Mouse (Mus musculus) Patski (cell line): ENCODE data around the gene Itgb8. TPM values are rescaled to one million over a fixed set of nuclear protein-coding genes. Genes with fewer than 3 reads are reported as not detected.

Source experiments
- ATAC-seq: fragments of 100-300 bp; one replicate; pipeline ENCODE4 v1.8.0; 2021
- CTCF ChIA-PET: fragments of 350-600 bp; sonication (Branson Sonifier 250); formaldehyde crosslinking; loops from one replicate; lab custom pipeline; 2022; ENCODE audit warnings: inconsistent platforms; lab: Charles Lee
- POLR2A ChIA-PET: fragments of 350-600 bp; sonication (Branson Sonifier 250); formaldehyde crosslinking; loops from one replicate; lab custom pipeline; 2022; ENCODE audit warnings: antibody characterized with exemption, inconsistent platforms; lab: Charles Lee
- DNase-seq: peaks from one replicate; pipeline ENCODE4 v3.0.0-alpha.2; 2011; ENCODE audit warnings: low read depth, low spot score
- H3K27me3 ChIP-seq: fragments of 371-371 bp; one replicate; pipeline ENCODE4 v1.5.1; 2021
- CTCF ChIP-seq: fragments of 100-300 bp; IDR thresholded peaks from one replicate; pipeline ENCODE4 v1.5.1; 2021
- in situ Hi-C: fragments of 300-500 bp; cut with MboI; formaldehyde crosslinking; loops from 3 replicates; pipeline ENCODE4 v1.11.1; 2018; ENCODE audit warnings: low pct_unique_long_range_greater_than_20kb, mixed read lengths
- polyA plus RNA-seq: library from polyadenylated mRNA; unstranded; gene quantifications from one replicate; pipeline ENCODE4 v1.2.3, GENCODE M21; 2021

The Itgb8 gene
- polyA plus RNA-seq, 1 experiment from 2014 or later: 2.2 TPM

DNA sequence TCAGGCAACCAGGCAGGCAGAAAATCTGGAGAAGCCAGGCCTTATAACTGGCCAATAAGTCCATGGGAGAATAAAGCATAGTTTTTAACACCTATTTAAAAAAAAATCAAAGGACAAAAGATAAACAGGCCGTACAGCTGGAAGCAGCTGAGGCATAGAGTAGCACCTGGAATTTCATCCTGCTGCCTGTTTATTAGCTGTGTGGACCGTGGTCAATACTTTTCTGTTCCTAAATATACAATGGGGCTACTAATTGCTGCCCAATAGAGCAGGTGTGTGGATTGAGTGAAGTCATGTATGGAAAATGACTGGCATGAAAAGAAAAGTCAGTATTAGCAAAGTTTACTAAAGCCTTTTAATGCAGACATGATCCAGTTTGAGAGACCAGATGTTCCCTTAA lies 62.6 kb downstream of the Itgb8 start:
- in situ Hi-C loops: no loop called here
- TF ChIP-seq CTCF: no peak
- no peaks in the 10 kb centered on the region for H3K27me3 ChIP-seq
- ATAC-seq (no peak), DNase-seq (no peak)
- ChIA-PET POLR2A (no interaction called here), CTCF (interaction anchor here (0.8 to 1.5 kb wide), 3 partner anchors 11 to 129 kb away, joined by 3 to 4 read pairs (median 3); no protein-coding TSS in a partner anchor)

DNA sequence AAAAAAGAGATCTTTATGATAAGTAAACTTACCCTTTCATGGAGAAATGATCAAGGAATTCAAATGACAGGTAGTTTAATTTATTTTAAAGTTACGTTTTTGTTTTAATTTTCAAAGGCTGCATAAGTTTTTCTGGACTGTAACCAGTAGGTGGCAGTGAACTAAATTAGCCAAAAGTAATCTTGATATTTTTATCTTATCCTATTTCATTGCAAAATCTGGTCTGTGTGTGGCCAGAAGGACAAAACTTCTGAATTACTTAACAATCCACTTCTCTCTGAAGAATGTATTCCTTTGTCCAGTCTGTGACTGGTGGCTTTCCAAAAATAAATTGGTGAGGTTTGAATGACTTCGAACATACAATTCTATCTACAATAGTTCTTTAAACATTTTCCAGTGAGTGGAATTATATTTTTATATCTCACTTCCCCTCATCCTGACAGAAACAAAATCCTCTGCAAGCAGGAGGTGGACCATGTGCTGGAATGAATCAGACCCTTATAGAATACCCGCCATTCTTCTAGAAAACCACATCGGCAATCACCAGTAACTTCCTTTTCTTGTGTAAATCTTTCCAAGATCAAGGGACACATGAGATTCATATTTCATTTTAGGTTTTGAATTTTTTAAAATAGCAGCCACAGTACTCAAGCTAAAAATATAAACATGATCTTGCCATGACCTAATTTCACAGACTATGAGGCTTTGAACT lies 68.6 kb downstream of the Itgb8 start:
- ChIA-PET POLR2A (no interaction called here), CTCF (no interaction called here)
- no peaks in the 10 kb centered on the region for H3K27me3 ChIP-seq
- TF ChIP-seq CTCF: no peak
- no peak for DNase-seq
- ATAC-seq: no peak
- in situ Hi-C loops: no loop called here

DNA sequence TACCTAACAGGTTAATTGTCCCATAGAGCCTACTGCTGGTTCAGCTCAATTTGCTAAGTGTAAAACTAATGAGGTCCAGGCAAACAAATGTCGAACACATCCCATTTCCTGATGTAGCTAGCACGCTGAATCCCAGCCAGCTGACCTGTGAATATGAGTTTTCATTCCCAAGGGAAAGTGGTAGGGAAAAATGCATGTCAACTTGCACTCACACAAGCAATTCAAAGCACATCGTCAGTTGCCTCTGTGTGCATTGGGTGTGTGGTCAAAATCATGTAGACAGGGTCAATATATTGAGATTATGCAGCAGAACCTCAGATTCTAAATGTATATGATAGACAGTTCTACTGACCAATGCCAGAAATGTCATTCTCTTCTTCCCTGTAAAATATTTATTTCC lies 69.5 kb downstream of the Itgb8 start:
- no peak for TF ChIP-seq CTCF
- in situ Hi-C loops: no loop called here
- ATAC-seq (no peak), DNase-seq (no peak)
- POLR2A ChIA-PET: no interaction called here
- CTCF ChIA-PET: interaction anchor here (1.2 kb wide), 1 partner anchor 9 kb away, joined by 3 read pairs; no protein-coding TSS in a partner anchor
- no peaks in the 10 kb centered on the region for H3K27me3 ChIP-seq

DNA sequence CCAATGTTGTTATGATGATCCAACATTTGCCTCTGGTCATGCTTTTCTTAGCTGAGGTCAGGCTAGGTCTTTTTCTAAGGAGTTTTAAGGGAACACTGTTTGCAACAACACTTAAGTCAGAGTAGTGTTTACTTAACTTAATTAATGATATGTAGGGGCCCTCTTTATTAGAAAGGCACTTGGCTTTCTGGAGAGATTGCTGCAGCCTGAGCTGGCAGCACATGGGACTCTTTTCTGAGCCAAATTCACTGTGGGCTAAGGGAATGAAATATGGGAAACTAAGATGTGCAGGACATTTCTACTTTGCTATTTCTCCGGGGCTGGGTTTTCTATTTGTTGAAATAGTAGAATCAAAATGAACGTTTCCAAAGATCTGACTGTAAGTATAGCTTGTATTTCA lies 73.5 kb downstream of the Itgb8 start:
- ChIA-PET CTCF (interaction anchor here (1.0 kb wide), 1 partner anchor 65 kb away, joined by 3 read pairs; no protein-coding TSS in a partner anchor), POLR2A (no interaction called here)
- in situ Hi-C loops: no loop called here
- TF ChIP-seq CTCF: no peak
- ATAC-seq (no peak), DNase-seq (no peak)
- H3K27me3 ChIP-seq: no peaks in the 10 kb centered on the region

DNA sequence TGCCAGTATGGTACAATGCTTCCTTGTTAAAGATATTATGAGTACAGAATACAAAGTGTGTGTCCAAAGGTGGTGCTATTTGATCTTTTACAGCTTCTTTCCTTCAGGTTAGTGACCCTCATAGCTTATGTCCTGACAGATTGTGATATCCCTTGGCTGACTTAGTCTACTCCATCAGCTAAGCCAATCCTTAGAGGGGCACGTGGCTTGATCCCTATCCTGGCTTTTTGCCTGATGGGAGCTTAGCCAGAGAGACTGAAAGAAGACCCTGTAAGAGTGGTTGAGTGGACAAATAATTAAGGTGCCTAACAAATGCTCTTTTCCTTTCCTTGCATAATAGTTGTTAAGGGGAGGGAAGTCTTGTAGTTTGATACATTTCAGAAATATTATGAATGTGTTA lies 73.9 kb downstream of the Itgb8 start:
- POLR2A ChIA-PET: no interaction called here
- in situ Hi-C loops: no loop called here
- CTCF ChIA-PET: interaction anchor here (1.0 kb wide), 1 partner anchor 65 kb away, joined by 3 read pairs; no protein-coding TSS in a partner anchor

DNA sequence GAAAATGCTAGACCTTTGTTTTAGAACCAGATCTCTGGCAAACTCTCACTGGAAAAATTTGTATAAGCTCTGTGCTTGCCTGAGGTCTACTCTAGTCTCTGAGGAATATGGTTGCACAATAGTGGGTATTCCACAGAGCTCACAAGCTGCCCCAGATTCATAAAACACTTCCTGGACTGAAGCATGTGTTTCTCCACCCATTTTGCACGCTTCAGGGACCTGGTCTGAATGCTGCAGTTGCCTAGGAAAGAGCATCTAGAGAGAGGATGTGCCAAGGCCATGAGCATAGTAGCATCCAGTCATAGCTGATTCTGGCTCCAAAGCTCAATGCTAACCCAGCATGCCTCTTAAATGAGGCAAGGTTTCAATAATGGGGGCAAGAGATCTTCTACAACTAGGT lies 74.4 kb downstream of the Itgb8 start:
- in situ Hi-C loops: no loop called here
- H3K27me3 ChIP-seq: no peaks in the 10 kb centered on the region
- ATAC-seq (peak; percentile 97), DNase-seq (peak; percentile 37)
- TF ChIP-seq CTCF: no peak
- CTCF ChIA-PET: no interaction called here
- POLR2A ChIA-PET: no interaction called here

More for the DNA sequence above, 73.9 kb downstream of the Itgb8 start:
- no peaks in the 10 kb centered on the region for H3K27me3 ChIP-seq
- no peak for DNase-seq
- no peak for TF ChIP-seq CTCF
- ATAC-seq: peak; percentile 23

DNA sequence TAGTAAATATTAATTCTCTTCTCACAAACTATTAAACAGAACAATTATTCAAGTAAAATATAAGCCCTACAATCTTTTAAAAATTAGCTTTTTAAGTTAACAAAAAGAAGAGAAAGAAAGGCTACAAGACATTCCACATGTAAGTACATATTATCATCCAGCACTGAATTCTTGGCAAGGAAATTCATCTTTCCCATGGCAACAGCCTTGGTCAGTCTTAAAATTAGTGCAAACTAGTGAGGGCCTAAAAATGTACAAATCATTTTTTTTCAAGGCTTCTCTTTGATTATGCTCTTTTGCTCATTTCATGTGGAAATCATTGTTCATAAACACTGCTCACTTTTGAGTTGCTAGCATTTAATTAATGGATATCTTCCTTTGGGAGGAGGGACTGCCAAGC lies 77.8 kb downstream of the Itgb8 start:
- ChIA-PET POLR2A (no interaction called here), CTCF (no interaction called here)
- TF ChIP-seq CTCF: no peak
- in situ Hi-C loops: no loop called here
- ATAC-seq (no peak), DNase-seq (no peak)
- no peaks in the 10 kb centered on the region for H3K27me3 ChIP-seq

DNA sequence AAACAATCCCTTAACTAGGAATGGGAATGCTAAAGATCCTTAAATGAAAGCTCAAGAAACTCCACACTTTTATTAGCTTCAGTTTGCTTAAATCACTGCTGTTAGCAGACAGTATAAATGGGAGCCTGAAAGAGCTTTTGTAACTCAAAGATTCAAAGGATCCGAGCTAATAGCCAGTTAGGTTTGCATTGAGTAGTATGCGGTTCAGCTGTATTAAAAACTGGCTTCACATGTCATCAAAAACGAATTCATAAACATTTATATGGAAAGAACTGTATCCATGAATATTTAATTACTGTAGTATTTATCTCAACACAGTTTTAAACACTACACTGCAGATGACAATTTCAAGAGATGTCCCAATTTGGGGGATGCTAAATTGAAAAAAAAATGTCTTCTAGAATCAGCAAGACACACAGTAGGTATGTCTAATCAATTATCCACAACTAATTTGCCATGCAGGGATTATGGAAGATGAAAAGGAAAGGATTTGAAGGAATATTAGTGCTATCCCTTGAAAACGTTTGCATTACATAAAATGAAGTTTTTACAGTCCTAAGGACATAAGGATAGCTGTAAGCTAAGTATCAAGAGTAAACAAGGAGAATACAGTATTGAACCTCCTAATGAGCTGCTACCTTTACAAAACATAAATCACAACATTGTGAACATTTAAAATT lies 79.2 kb downstream of the Itgb8 start:
- ChIA-PET CTCF (no interaction called here), POLR2A (no interaction called here)
- TF ChIP-seq CTCF: no peak

DNA sequence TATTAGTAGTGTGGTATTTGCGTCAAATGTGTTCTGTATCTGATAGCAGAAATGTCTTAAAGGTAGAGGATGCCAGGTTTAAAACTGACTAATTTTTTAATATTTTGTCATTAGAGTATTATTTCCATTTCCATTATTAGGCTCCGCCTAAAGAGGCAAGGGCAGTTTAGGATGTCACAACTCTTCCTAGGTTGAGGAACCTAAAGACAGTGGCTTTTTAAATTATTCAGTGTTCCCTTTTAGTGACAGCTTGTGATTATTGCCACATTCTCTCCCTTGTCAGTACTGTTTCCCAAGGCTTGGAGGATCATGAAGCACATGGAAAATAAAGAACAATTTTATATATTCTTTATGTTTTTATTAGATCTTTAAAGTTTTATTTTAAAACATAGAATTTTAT lies 80.9 kb downstream of the Itgb8 start:
- ATAC-seq (no peak), DNase-seq (no peak)
- no peak for TF ChIP-seq CTCF
- in situ Hi-C loops: no loop called here
- H3K27me3 ChIP-seq: no peaks in the 10 kb centered on the region
- POLR2A ChIA-PET: no interaction called here
- CTCF ChIA-PET: interaction anchor here (1.6 kb wide), 1 partner anchor 11 kb away, joined by 5 read pairs; no protein-coding TSS in a partner anchor

More for the DNA sequence above, 79.2 kb downstream of the Itgb8 start:
- DNase-seq (no peak), ATAC-seq (no peak)
- in situ Hi-C loops: no loop called here
- no peaks in the 10 kb centered on the region for H3K27me3 ChIP-seq

DNA sequence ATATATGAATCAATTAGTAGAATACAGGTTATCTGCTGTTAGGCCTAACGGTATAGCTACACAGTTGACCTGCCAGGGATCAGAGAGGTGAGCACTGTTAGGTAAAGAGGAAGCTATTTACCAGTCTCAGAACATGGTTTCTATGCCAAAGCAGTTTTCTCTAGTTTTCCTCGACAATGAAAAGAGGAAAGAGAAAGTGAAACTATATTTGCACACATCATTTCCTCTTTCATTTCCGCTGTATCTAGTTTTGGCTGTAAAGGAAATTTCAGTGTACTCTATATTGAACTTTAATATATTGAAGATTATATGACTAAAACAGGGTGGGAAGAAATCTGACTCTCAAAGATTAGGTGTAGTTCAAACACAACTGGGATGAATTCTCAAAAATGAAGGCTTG lies 81.5 kb downstream of the Itgb8 start:
- TF ChIP-seq CTCF: no peak
- in situ Hi-C loops: no loop called here
- ATAC-seq: no peak
- no peaks in the 10 kb centered on the region for H3K27me3 ChIP-seq
- no peak for DNase-seq
- CTCF ChIA-PET: interaction anchor here (1.6 kb wide), 1 partner anchor 11 kb away, joined by 5 read pairs; no protein-coding TSS in a partner anchor
- POLR2A ChIA-PET: no interaction called here

DNA sequence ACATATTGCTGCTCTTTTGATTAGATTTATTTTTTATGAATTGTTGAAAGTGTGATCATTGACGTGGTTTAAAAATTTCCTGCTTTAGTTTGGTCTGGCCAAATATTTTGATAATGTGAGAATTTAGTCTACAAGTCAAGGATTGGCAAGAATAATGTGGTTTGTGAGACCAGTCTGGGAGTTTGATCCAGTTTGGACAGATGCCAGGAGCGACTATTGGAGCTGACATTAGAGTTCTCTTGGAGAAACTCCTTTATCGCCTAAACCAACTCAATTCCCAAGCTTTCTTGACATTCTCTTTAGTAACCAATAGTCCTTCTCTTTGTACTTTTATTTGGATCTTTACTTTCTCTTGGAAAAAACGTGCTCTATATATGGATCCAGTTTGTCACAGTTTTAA lies 83.0 kb downstream of the Itgb8 start:
- in situ Hi-C loops: no loop called here
- no peak for ATAC-seq
- CTCF ChIA-PET: no interaction called here
- no peak for TF ChIP-seq CTCF
- POLR2A ChIA-PET: no interaction called here
- DNase-seq: no peak
- H3K27me3 ChIP-seq: no peaks in the 10 kb centered on the region
